Mouse (Mus musculus) forebrain, embryonic 15.5 days (tissue): ENCODE measurements around the gene Acss2. TPM values are rescaled to one million over a fixed set of nuclear protein-coding genes. Genes with fewer than 3 reads are reported as not detected.
"Not testable (repeated sequence)": the region's sequence is repeated elsewhere in the genome, so short reads cannot be mapped to it uniquely, and the experiment has no call there.

Experiments used
- ATAC-seq: fragments of 200-750 bp; cut with Nextera tagmentation; replicated peaks from 2 replicates; pipeline ENCODE4 v1.8.0; 2017; ENCODE audit warnings: mild to moderate bottlenecking, moderate TSS enrichment, moderate library complexity
- H3K27ac ChIP-seq: fragments of 300-500 bp; sonication (generic); replicated peaks from 2 replicates; pipeline ENCODE4 v1.5.1; 2015; ENCODE audit warnings: mild to moderate bottlenecking, inconsistent platforms
- H3K27me3 ChIP-seq: fragments of 300-500 bp; sonication (generic); 2 replicates; pipeline ENCODE4 v1.6.1; 2015; ENCODE audit warnings: inconsistent platforms
- H3K36me3 ChIP-seq: fragments of 300-500 bp; sonication (generic); 2 replicates; pipeline ENCODE4 v1.6.1; 2015; ENCODE audit warnings: mild to moderate bottlenecking, inconsistent platforms
- H3K4me1 ChIP-seq: fragments of 300-500 bp; sonication (generic); 2 replicates; pipeline ENCODE4 v1.6.1; 2015; ENCODE audit warnings: inconsistent platforms
- H3K4me2 ChIP-seq: fragments of 300-500 bp; sonication (generic); replicated peaks from 2 replicates; pipeline ENCODE4 v1.6.1; 2015; ENCODE audit warnings: mild to moderate bottlenecking, inconsistent platforms
- H3K4me3 ChIP-seq: fragments of 300-500 bp; sonication (generic); 2 replicates; pipeline ENCODE4 v1.5.1; 2015; ENCODE audit warnings: mild to moderate bottlenecking, inconsistent platforms
- H3K9ac ChIP-seq: fragments of 300-500 bp; sonication (generic); replicated peaks from 2 replicates; pipeline ENCODE4 v1.6.1; 2015; ENCODE audit warnings: mild to moderate bottlenecking, inconsistent platforms
- H3K9me3 ChIP-seq: fragments of 300-500 bp; sonication (generic); 2 replicates; pipeline ENCODE4 v1.6.1; 2016; ENCODE audit warnings: inconsistent platforms
- WGBS: fragments of 180-500 bp; shearing (Covaris S2); methylation state at CpG from one replicate; pipeline ENCODE4 v1.1.7; 2015; ENCODE audit warnings: mixed read lengths; 5-methylcytosine and 5-hydroxymethylcytosine counted together
- polyA plus RNA-seq: library from polyadenylated mRNA; unstranded; fragments of >200 nt; fragmentation: Nextera tagmentation; extraction: Ambion mirVana; gene quantifications from 2 replicates; pipeline ENCODE4 v1.2.1, GENCODE M21; 2015

The Acss2 gene
- polyA plus RNA-seq, 1 experiment from 2014 or later, result 21.6 TPM

- Histone ChIP-seq H3K4me1 (peaks cover 14% of the 10 kb centered on the region), H3K9me3 (no peaks in the 10 kb centered on the region), H3K36me3 (no peaks in the 10 kb centered on the region), H3K27me3 (no peaks in the 10 kb centered on the region), H3K9ac (no peak overlapping the region), H3K4me2 (no peak overlapping the region), H3K4me3 (no peak overlapping the region), H3K27ac (no peak overlapping the region)
- ATAC-seq, result no peak
- WGBS, result 79% methylated on average over 6 of the region's 6 CpGs
Measured at GRCm38 (mm10) chr2:155595516-155595915, 77.8 kb downstream of the Acss2 start.

- WGBS, result 66% methylated on average over 3 of the region's 3 CpGs
- H3K4me2 ChIP-seq, result no peak overlapping the region
Measured at GRCm38 (mm10) chr2:155603707-155604106, 86.0 kb downstream of the Acss2 start.

GRCm38 (mm10) chr2:155604560-155605235, 87.0 kb downstream of the Acss2 start:
- no peaks in the 10 kb centered on the region for H3K4me1 ChIP-seq
- no peaks in the 10 kb centered on the region for H3K36me3 ChIP-seq
- H3K27me3 ChIP-seq, result no peaks in the 10 kb centered on the region
- H3K4me3 ChIP-seq, result no peak overlapping the region
- H3K9me3 ChIP-seq, result no peaks in the 10 kb centered on the region
- no peak for ATAC-seq
- H3K4me2 ChIP-seq, result no peak overlapping the region
- 59% methylated on average over 10 of the region's 10 CpGs for WGBS
- no peak overlapping the region for H3K27ac ChIP-seq
- no peak overlapping the region for H3K9ac ChIP-seq

More at GRCm38 (mm10) chr2:155603707-155604106, 86.0 kb downstream of the Acss2 start:
- ATAC-seq, result no peak
- Histone ChIP-seq H3K9me3 (no peaks in the 10 kb centered on the region), H3K27me3 (no peaks in the 10 kb centered on the region), H3K4me1 (no peaks in the 10 kb centered on the region), H3K36me3 (no peaks in the 10 kb centered on the region), H3K9ac (no peak overlapping the region), H3K27ac (no peak overlapping the region), H3K4me3 (no peak overlapping the region)

- H3K4me3 ChIP-seq, H3K9me3 ChIP-seq, H3K27ac ChIP-seq, ATAC-seq, H3K36me3 ChIP-seq, H3K9ac ChIP-seq, H3K27me3 ChIP-seq, H3K4me1 ChIP-seq, H3K4me2 ChIP-seq: not testable (repeated sequence)
- 90% methylated on average over 4 of the region's 4 CpGs for WGBS
Measured at GRCm38 (mm10) chr2:155605236-155605589, 87.5 kb downstream of the Acss2 start.

- Histone ChIP-seq H3K4me1 (no peaks in the 10 kb centered on the region), H3K4me3 (no peak overlapping the region), H3K36me3 (no peaks in the 10 kb centered on the region), H3K27me3 (no peaks in the 10 kb centered on the region), H3K9me3 (no peaks in the 10 kb centered on the region), H3K4me2 (no peak overlapping the region), H3K9ac (no peak overlapping the region), H3K27ac (no peak overlapping the region)
- no peak for ATAC-seq
- 82% methylated on average over 4 of the region's 4 CpGs for WGBS
Measured at GRCm38 (mm10) chr2:155606360-155606759, 88.6 kb downstream of the Acss2 start.

GRCm38 (mm10) chr2:155610978-155611377, 93.2 kb downstream of the Acss2 start, which contains the start of gene Myh7b:
Gene Myh7b, plus strand, starts transcription at chr2:155611212.
- no peaks in the 10 kb centered on the region for H3K27me3 ChIP-seq
- no peak within 1 kb of the TSS for H3K4me2 ChIP-seq
- no peak for ATAC-seq
- H3K36me3 ChIP-seq, result no peaks in the 10 kb centered on the region
- no peaks in the 10 kb centered on the region for H3K9me3 ChIP-seq
- no peak within 1 kb of the TSS for H3K27ac ChIP-seq
- no peak within 1 kb of the TSS for H3K4me3 ChIP-seq
- H3K9ac ChIP-seq, result no peak within 1 kb of the TSS
- H3K4me1 ChIP-seq, result peaks cover 6% of the 10 kb centered on the region; the same call in 1 of the 2 replicates
- 47% methylated on average over 4 of the region's 4 CpGs for WGBS

- ATAC-seq, result no peak
- H3K4me1 ChIP-seq, result peaks cover 6% of the 10 kb centered on the region; the same call in 1 of the 2 replicates
- H3K4me3 ChIP-seq, result no peak overlapping the region
- H3K4me2 ChIP-seq, result no peak overlapping the region
- H3K27ac ChIP-seq, result no peak overlapping the region
- no peaks in the 10 kb centered on the region for H3K9me3 ChIP-seq
- 78% methylated on average over 9 of the region's 9 CpGs for WGBS
- no peak overlapping the region for H3K9ac ChIP-seq
- H3K36me3 ChIP-seq, result no peaks in the 10 kb centered on the region
- H3K27me3 ChIP-seq, result no peaks in the 10 kb centered on the region
Measured at GRCm38 (mm10) chr2:155611834-155612550, 94.2 kb downstream of the Acss2 start.

GRCm38 (mm10) chr2:155613326-155613755, 95.6 kb downstream of the Acss2 start:
- no peaks in the 10 kb centered on the region for H3K36me3 ChIP-seq
- no peak overlapping the region for H3K9ac ChIP-seq
- ATAC-seq, result peak; percentile 60
- H3K27ac ChIP-seq, result no peak overlapping the region
- 8% methylated on average over 20 of the region's 20 CpGs for WGBS
- H3K4me1 ChIP-seq, result peaks cover 6% of the 10 kb centered on the region; the same call in 1 of the 2 replicates
- no peaks in the 10 kb centered on the region for H3K9me3 ChIP-seq
- peak overlapping the region; percentile 38 for H3K4me2 ChIP-seq
- H3K4me3 ChIP-seq, result peak overlapping the region; percentile 19
- no peaks in the 10 kb centered on the region for H3K27me3 ChIP-seq

- no peaks in the 10 kb centered on the region for H3K9me3 ChIP-seq
- no peak for ATAC-seq
- no peaks in the 10 kb centered on the region for H3K27me3 ChIP-seq
- peak overlapping the region; percentile 38 for H3K4me2 ChIP-seq
- no peak overlapping the region for H3K4me3 ChIP-seq
- H3K9ac ChIP-seq, result no peak overlapping the region
- H3K27ac ChIP-seq, result no peak overlapping the region
- 73% methylated on average over 8 of the region's 8 CpGs for WGBS
- H3K36me3 ChIP-seq, result no peaks in the 10 kb centered on the region
- peaks cover 6% of the 10 kb centered on the region; the same call in 1 of the 2 replicates for H3K4me1 ChIP-seq
Measured at GRCm38 (mm10) chr2:155613953-155614352, 96.2 kb downstream of the Acss2 start.

- H3K4me2 ChIP-seq, result no peak overlapping the region
- no peak for ATAC-seq
- H3K27me3 ChIP-seq, result no peaks in the 10 kb centered on the region
- H3K9ac ChIP-seq, result no peak overlapping the region
- no peak overlapping the region for H3K4me3 ChIP-seq
- H3K36me3 ChIP-seq, result no peaks in the 10 kb centered on the region
- WGBS, result 56% methylated on average over 6 of the region's 6 CpGs
- no peak overlapping the region for H3K27ac ChIP-seq
- peaks cover 6% of the 10 kb centered on the region; the same call in 1 of the 2 replicates for H3K4me1 ChIP-seq
- no peaks in the 10 kb centered on the region for H3K9me3 ChIP-seq
Measured at GRCm38 (mm10) chr2:155616971-155617370, 99.2 kb downstream of the Acss2 start.

GRCm38 (mm10) chr2:155619817-155620216, 102.1 kb downstream of the Acss2 start:
- Histone ChIP-seq H3K4me1 (no peaks in the 10 kb centered on the region), H3K27me3 (no peaks in the 10 kb centered on the region), H3K27ac (no peak overlapping the region), H3K36me3 (no peaks in the 10 kb centered on the region), H3K4me3 (no peak overlapping the region), H3K4me2 (no peak overlapping the region), H3K9me3 (no peaks in the 10 kb centered on the region), H3K9ac (no peak overlapping the region)
- peak; percentile 38; the same call in 1 of the 2 replicates for ATAC-seq
- WGBS, result 18% methylated on average over 8 of the region's 8 CpGs

GRCm38 (mm10) chr2:155622606-155623005, 104.9 kb downstream of the Acss2 start:
- WGBS, result 35% methylated on average over 11 of the region's 11 CpGs
- Histone ChIP-seq H3K4me1 (no peaks in the 10 kb centered on the region), H3K27ac (no peak overlapping the region), H3K4me3 (no peak overlapping the region), H3K36me3 (no peaks in the 10 kb centered on the region), H3K27me3 (peaks cover 2% of the 10 kb centered on the region; the same call in 1 of the 2 replicates), H3K9ac (no peak overlapping the region), H3K4me2 (no peak overlapping the region), H3K9me3 (no peaks in the 10 kb centered on the region)
- no peak for ATAC-seq
